Mouse (Mus musculus) ES-Bruce4 (cell line): ENCODE results near the gene Galntl6.

ENCODE experiments used
- CTCF ChIP-seq: IDR thresholded peaks from one replicate; pipeline ENCODE4 v1.8.1; 2011; ENCODE audit warnings: low read depth, low read length
- EP300 ChIP-seq: IDR thresholded peaks from 2 replicates; pipeline ENCODE4 v1.6.1; 2011; ENCODE audit warnings: low read depth, low read length; ENCODE audit not compliant: insufficient read depth
- POLR2A ChIP-seq: IDR thresholded peaks from one replicate; pipeline ENCODE4 v1.8.1; 2011; ENCODE audit warnings: low read length; ENCODE audit not compliant: insufficient read depth

- no peak for TF ChIP-seq EP300
- TF ChIP-seq CTCF: no peak
- no peak for TF ChIP-seq POLR2A
Observed at GRCm38 (mm10) chr8:57888831-57889230, 1023.6 kb downstream of the Galntl6 start.
